10 mouse cellular contexts compared by ENCODE assay signal in the genomic region with DNA sequence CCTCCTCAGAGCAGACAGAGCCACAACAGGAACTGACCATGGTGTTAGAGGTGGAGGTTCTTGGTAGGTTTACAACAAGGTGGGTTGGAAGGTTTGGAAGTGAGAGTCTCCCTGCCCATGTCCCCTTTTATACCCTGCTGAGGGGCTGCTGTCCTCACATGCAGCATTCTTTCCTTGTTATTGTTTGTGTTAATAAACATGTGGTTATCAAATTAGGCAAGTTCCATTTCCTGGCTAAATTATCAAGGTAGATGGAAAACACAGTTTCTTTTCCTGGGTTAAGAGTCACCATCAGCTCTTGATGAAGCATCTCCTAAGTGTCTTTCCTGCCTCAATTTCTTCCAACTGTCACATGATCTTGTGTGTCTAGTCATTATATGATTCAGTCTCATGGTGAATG. TPM values are rescaled to one million over a fixed set of nuclear protein-coding genes. Genes with fewer than 3 reads are reported as not detected.
DNase-seq lines count a peak whose midpoint lies in the region; ATAC-seq lines count a peak whose summit lies in the region.
"Not testable (repeated sequence)": the region's sequence is repeated elsewhere in the genome, so short reads cannot be mapped to it uniquely, and the experiment has no call there.
"Had no signal": no experiment of that assay in that cellular context is flagged by ENCODE, and none has a peak within 500 bp of the region (broad histone marks: within the 10 kb centered on the region; RNA-seq: fewer than 3 reads in every experiment).

A gene (minus strand): TSS at position 101 of the 400 bp plus-strand sequence.

- not testable (repeated sequence) for H3K36me3 ChIP-seq in forebrain, embryonic 10.5 days (replicated peaks); midbrain, embryonic 12.5 days

- not testable (repeated sequence) for ATAC-seq in midbrain, embryonic 12.5 days (ENCODE audit: low FRiP score, low read depth)

- DNase-seq in forebrain, embryonic 10.5 days (ENCODE audit: extremely low spot score, low spot score) = not testable (repeated sequence)

- H3K27me3 ChIP-seq in forebrain, embryonic 10.5 days (ENCODE audit: poor library complexity, severe bottlenecking); midbrain, embryonic 12.5 days: not testable (repeated sequence)

- 0 out of 2 replicates have a peak within 1 kb of the TSS, but pooled peaks have one; percentile 11 for H3K27ac ChIP-seq in forebrain, embryonic 10.5 days
- peak within 1 kb of the TSS; percentile 49; the same call in 1 of the 2 replicates for H3K27ac ChIP-seq in midbrain, embryonic 12.5 days (replicated peaks)

- not testable (repeated sequence) for H3K4me1 ChIP-seq in forebrain, embryonic 10.5 days; midbrain, embryonic 12.5 days

- H3K9me3 ChIP-seq in forebrain, embryonic 10.5 days; midbrain, embryonic 12.5 days: not testable (repeated sequence)

- not testable (repeated sequence) for H3K9ac ChIP-seq in midbrain, embryonic 12.5 days (replicated peaks)

- not testable (repeated sequence) for H3K4me2 ChIP-seq in midbrain, embryonic 12.5 days (replicated peaks)

- not testable (repeated sequence) for H3K4me3 ChIP-seq in forebrain, embryonic 10.5 days; midbrain, embryonic 12.5 days

RNA-seq across cellular contexts. Expression of the gene that starts here (rescaled TPM):
- not detected in 2 replicates for polyA plus RNA-seq in forebrain, embryonic 10.5 days (2016; fragmentation: Nextera tagmentation; extraction: Ambion mirVana)
- not detected in 2 replicates for polyA plus RNA-seq in midbrain, embryonic 12.5 days (2016; fragmentation: Nextera tagmentation; extraction: Ambion mirVana)
- polyA plus RNA-seq: activated CD4-positive, CD25-positive, alpha-beta regulatory T cell, adult 4 months; adrenal gland, adult 2 months; brain, embryonic 14.5 days; C2C12; CD4-positive, CD25-positive, alpha-beta regulatory T cell, adult 4 months; cerebellum, adult 2 months; G1E; Patski had no signal
